Mouse (Mus musculus) liver, postnatal 0 days (tissue): ENCODE data around the gene Wwp2. TPM values are rescaled to one million over a fixed set of nuclear protein-coding genes. Genes with fewer than 3 reads are reported as not detected.
A peak's percentile ranks its signal among the peaks of the same experiment; 100 is the strongest.

Source experiments
- ATAC-seq: fragments of 200-750 bp; cut with Nextera tagmentation; 2 replicates; pipeline ENCODE4 v1.8.0; 2017; ENCODE audit warnings: mild to moderate bottlenecking, moderate library complexity
- DNase-seq: peaks from one replicate; pipeline ENCODE4 v3.0.0-alpha.2; 2016
- H3K27ac ChIP-seq: fragments of 300-500 bp; sonication (generic); 2 replicates; pipeline ENCODE4 v1.5.1; 2014; ENCODE audit warnings: antibody characterized with exemption, moderate library complexity, mild to moderate bottlenecking, low read depth
- H3K27me3 ChIP-seq: fragments of 300-500 bp; sonication (generic); 2 replicates; pipeline ENCODE4 v1.6.1; 2014; ENCODE audit warnings: low read length, control low read depth, mixed read lengths; ENCODE audit not compliant: insufficient read depth
- H3K36me3 ChIP-seq: fragments of 300-500 bp; sonication (generic); replicated peaks from 2 replicates; pipeline ENCODE4 v1.6.1; 2014; ENCODE audit warnings: mild to moderate bottlenecking, control low read depth, low read length, moderate library complexity, mixed read lengths; ENCODE audit not compliant: insufficient read depth
- H3K4me1 ChIP-seq: fragments of 300-500 bp; sonication (generic); 2 replicates; pipeline ENCODE4 v1.6.1; 2014; ENCODE audit warnings: antibody characterized with exemption, mild to moderate bottlenecking, control low read depth; ENCODE audit not compliant: insufficient read depth
- H3K4me2 ChIP-seq: fragments of 300-500 bp; sonication (generic); 2 replicates; pipeline ENCODE4 v1.6.1; 2014; ENCODE audit warnings: low read depth, mild to moderate bottlenecking, low read length, moderate library complexity, mixed read lengths
- H3K4me3 ChIP-seq: fragments of 300-500 bp; sonication (generic); 2 replicates; pipeline ENCODE4 v1.5.1; 2014; ENCODE audit warnings: low read depth, low read length
- H3K9ac ChIP-seq: fragments of 300-500 bp; sonication (generic); replicated peaks from 2 replicates; pipeline ENCODE4 v1.6.1; 2014; ENCODE audit warnings: mild to moderate bottlenecking, moderate library complexity
- H3K9me3 ChIP-seq: fragments of 300-500 bp; sonication (generic); 2 replicates; pipeline ENCODE4 v1.6.1; 2016; ENCODE audit warnings: mild to moderate bottlenecking, control low read depth, low read length, mixed read lengths
- CTCF ChIP-seq: sonication (generic); IDR thresholded peaks from 2 replicates; pipeline ENCODE4 v1.5.1; 2016; ENCODE audit warnings: antibody characterized with exemption, low read depth
- EP300 ChIP-seq: IDR thresholded peaks from 2 replicates; pipeline ENCODE4 v1.6.1; 2016; ENCODE audit warnings: antibody characterized with exemption, low read depth, mild to moderate bottlenecking
- WGBS: fragments of 180-500 bp; shearing (Covaris S2); extraction: QIAGEN DNeasy Blood & Tissue Kit; methylation state at CpG from one replicate; pipeline ENCODE4 v1.1.7; 2014; ENCODE audit not compliant: insufficient replicate concordance; 5-methylcytosine and 5-hydroxymethylcytosine counted together
- polyA plus RNA-seq: library from polyadenylated mRNA; unstranded; fragments of >200 nt; fragmentation: Nextera tagmentation; extraction: Ambion mirVana; gene quantifications from 2 replicates; pipeline ENCODE4 v1.2.1, GENCODE M21; 2015

Wwp2 gene
- polyA plus RNA-seq, 1 experiment from 2014 or later: 29.1 TPM

GRCm38 (mm10) chr8:107424597-107425229 lies 11.5 kb upstream of the Wwp2 start, which contains the start of gene Nob1:
Gene Nob1 (minus strand): TSS chr8:107425051.
- H3K4me3 ChIP-seq: peak within 1 kb of the TSS; percentile 72
- under 1% methylated on average over 50 of the region's 50 CpGs for WGBS
- H3K4me2 ChIP-seq: peak within 1 kb of the TSS; percentile 87
- no peaks in the 10 kb centered on the region for H3K9me3 ChIP-seq
- peak; percentile 100 for TF ChIP-seq CTCF
- TF ChIP-seq EP300: no peak
- H3K9ac ChIP-seq: peak within 1 kb of the TSS; percentile 91
- peak within 1 kb of the TSS; percentile 78 for H3K27ac ChIP-seq
- no peaks in the 10 kb centered on the region for H3K27me3 ChIP-seq
- peaks cover 17% of the 10 kb centered on the region for H3K4me1 ChIP-seq
- DNase-seq (peak; percentile 98), ATAC-seq (peak; percentile 97)
- H3K36me3 ChIP-seq: peaks cover 10% of the 10 kb centered on the region

- Histone ChIP-seq H3K9me3 (no peaks in the 10 kb centered on the region), H3K4me1 (peaks cover 17% of the 10 kb centered on the region), H3K4me3 (no peak overlapping the region), H3K36me3 (peaks cover 7% of the 10 kb centered on the region), H3K27ac (no peak overlapping the region), H3K4me2 (peak overlapping the region; percentile 87; the same call in 1 of the 2 replicates), H3K9ac (no peak overlapping the region), H3K27me3 (no peaks in the 10 kb centered on the region)
- ATAC-seq: 0 out of 2 replicates have a peak, but pooled peaks have one; percentile 3
- 37% methylated on average over 8 of the region's 8 CpGs for WGBS
- no peak for DNase-seq
- no peak for TF ChIP-seq EP300
These were observed 11.0 kb upstream of the Wwp2 start for GRCm38 (mm10) chr8:107425230-107425597.

- peak; percentile 28 for DNase-seq
- Histone ChIP-seq H3K27me3 (no peaks in the 10 kb centered on the region), H3K9ac (no peak overlapping the region), H3K9me3 (no peaks in the 10 kb centered on the region), H3K4me1 (peaks cover 6% of the 10 kb centered on the region; the same call in 1 of the 2 replicates), H3K36me3 (no peaks in the 10 kb centered on the region), H3K27ac (peak overlapping the region; percentile 48; the same call in 1 of the 2 replicates), H3K4me2 (no peak overlapping the region), H3K4me3 (no peak overlapping the region)
- ATAC-seq: peak; percentile 44; the same call in 1 of the 2 replicates
- no peak for TF ChIP-seq CTCF
- no peak for TF ChIP-seq EP300
- WGBS: 60% methylated on average over 8 of the region's 8 CpGs
These were observed 5.3 kb upstream of the Wwp2 start for GRCm38 (mm10) chr8:107430821-107431220.

- Histone ChIP-seq H3K36me3 (0 out of 2 replicates have a peak, but pooled peaks cover 3% of the 10 kb centered on the region), H3K9me3 (no peaks in the 10 kb centered on the region), H3K4me1 (peaks cover 32% of the 10 kb centered on the region), H3K27ac (peak overlapping the region; percentile 94), H3K4me2 (peak overlapping the region; percentile 71), H3K27me3 (no peaks in the 10 kb centered on the region), H3K9ac (peak overlapping the region; percentile 80), H3K4me3 (peak overlapping the region; percentile 69)
- ATAC-seq (peak; percentile 58), DNase-seq (peak; percentile 71)
- TF ChIP-seq EP300: no peak
- no peak for TF ChIP-seq CTCF
- 22% methylated on average over 11 of the region's 11 CpGs for WGBS
These were observed 674 bp upstream of the Wwp2 start for GRCm38 (mm10) chr8:107435421-107435961.

GRCm38 (mm10) chr8:107436841-107437421 lies 766 bp downstream of the Wwp2 start:
- Histone ChIP-seq H3K4me2 (peak overlapping the region; percentile 71), H3K36me3 (0 out of 2 replicates have a peak, but pooled peaks cover 6% of the 10 kb centered on the region), H3K27ac (peak overlapping the region; percentile 94), H3K4me3 (peak overlapping the region; percentile 69), H3K4me1 (peaks cover 32% of the 10 kb centered on the region), H3K9ac (peak overlapping the region; percentile 80), H3K27me3 (no peaks in the 10 kb centered on the region), H3K9me3 (no peaks in the 10 kb centered on the region)
- DNase-seq (peak; percentile 71), ATAC-seq (peak; percentile 76)
- TF ChIP-seq EP300 (peak; percentile 83), CTCF (no peak)
- 5% methylated on average over 16 of the region's 16 CpGs for WGBS

GRCm38 (mm10) chr8:107437711-107438110 lies 1.5 kb downstream of the Wwp2 start:
- Histone ChIP-seq H3K4me1 (peaks cover 32% of the 10 kb centered on the region), H3K36me3 (0 out of 2 replicates have a peak, but pooled peaks cover 8% of the 10 kb centered on the region), H3K27me3 (no peaks in the 10 kb centered on the region), H3K27ac (peak overlapping the region; percentile 94), H3K4me3 (peak overlapping the region; percentile 69), H3K4me2 (peak overlapping the region; percentile 71), H3K9ac (peak overlapping the region; percentile 80; the same call in 1 of the 2 replicates), H3K9me3 (no peaks in the 10 kb centered on the region)
- no peak for TF ChIP-seq EP300
- no peak for TF ChIP-seq CTCF
- 45% methylated on average over 2 of the region's 2 CpGs for WGBS
- peak; percentile 24 for DNase-seq
- ATAC-seq: no peak
